Mouse (Mus musculus): ENCODE results near the gene Gpr143.
"Not testable (repeated sequence)": the region's sequence is repeated elsewhere in the genome, so short reads cannot be mapped to it uniquely, and the experiment has no call there.

The Gpr143 gene

DNA sequence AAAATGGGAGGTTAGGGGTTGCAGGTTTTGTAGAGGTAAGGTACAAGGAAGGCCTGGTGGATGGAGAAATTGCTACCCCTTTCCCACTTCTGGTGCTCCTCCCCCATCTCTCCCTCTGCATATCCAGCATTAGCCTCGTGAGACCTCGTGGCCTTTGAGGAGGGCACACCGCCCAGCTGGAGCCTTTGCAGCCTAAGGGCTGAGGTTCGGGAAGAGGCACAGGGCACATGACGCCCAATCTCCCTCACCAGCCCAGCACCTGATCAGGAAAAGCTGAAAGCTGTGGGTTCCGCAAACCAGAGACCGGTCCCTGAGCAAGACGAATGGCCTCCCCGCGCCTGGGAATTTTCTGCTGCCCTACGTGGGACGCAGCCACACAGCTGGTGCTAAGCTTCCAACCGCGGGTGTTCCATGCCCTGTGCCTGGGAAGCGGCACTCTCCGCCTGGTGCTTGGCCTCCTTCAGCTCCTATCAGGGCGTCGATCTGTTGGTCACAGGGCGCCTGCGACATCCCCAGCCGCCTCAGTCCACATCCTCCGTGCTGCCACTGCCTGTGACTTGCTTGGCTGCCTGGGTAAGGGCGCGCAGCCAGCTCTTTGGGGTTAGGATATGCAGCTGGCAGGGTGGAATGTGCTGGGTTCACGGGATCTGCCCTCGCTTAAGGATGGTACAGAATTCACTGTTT, at the start of gene Gpr143:
Gene Gpr143 (plus strand): TSS at position 202 of the 684 bp plus-strand sequence.
- DNase-seq (ENCODE audit: extremely low spot score, low read depth, low spot score) = no peak

DNA sequence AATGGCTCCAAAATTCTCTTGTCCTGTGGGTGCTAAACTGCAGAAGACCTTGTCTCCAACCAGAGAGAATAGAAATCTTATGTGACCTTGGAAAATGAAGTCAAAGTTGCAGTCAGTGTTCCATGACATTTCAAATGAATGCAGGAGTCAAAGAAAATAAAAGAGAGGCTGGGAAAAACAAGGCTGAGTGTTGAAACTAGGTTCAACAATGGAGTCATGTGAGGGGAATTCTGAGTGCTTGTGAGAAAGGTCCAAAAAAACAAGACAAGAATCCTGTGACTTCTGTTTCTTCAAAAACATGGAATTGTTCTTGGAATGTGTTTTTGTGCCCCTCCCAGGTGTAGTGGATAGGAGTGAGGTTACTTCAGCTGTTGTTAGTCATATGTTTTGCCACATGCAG, 46.4 kb upstream of the Gpr143 start:
- DNase-seq (ENCODE audit: extremely low spot score, low read depth, low spot score) = no peak

DNA sequence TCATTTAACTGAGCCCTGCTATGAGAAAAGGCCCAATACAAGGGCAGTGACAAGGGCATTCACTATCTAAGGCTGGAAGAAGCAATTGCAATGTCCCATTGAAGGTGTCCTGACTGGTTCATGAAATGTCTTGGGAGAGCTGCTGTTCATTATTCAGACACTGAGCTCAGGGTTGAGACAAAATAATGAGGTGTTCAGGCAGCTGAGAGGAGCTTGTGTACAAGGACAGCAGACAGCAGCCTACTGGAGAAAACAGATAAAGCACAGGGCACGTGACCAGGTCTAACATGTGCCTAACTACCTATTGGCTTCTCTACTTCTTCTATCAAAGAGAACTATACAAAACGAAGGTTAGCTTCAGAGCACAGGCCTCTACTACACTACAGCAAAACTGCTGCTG, 43.5 kb upstream of the Gpr143 start:
- DNase-seq (ENCODE audit: extremely low spot score, low read depth, low spot score) = no peak

DNA sequence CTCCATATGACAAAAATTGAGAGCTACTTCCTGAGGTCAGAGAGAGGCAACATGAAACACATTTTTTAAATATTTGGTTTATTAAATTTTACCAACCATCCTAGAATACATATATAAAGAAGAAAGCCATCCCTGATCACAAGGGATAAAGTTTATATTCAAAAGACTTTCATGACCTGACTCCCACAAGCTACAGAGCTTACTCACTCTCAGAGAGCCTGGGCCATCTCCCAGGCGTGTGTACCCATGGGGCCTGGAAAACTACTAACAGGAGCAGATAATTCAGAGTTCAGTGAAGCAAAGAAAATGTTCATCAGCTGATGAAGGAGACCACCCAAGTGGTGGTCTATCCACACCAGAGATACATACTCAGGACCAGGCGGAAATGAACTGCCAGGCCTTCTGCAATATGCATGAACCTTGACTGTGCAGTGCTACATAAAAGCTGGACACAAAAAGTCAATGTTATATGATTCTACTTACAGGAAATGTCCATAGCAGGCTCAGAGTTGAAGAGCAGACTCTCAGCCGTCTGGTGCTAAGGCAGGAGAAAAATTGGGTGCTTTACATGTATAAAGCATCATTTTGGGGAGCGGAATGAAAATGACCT, 42.9 kb upstream of the Gpr143 start:
- DNase-seq (ENCODE audit: extremely low spot score, low read depth, low spot score) = no peak

DNA sequence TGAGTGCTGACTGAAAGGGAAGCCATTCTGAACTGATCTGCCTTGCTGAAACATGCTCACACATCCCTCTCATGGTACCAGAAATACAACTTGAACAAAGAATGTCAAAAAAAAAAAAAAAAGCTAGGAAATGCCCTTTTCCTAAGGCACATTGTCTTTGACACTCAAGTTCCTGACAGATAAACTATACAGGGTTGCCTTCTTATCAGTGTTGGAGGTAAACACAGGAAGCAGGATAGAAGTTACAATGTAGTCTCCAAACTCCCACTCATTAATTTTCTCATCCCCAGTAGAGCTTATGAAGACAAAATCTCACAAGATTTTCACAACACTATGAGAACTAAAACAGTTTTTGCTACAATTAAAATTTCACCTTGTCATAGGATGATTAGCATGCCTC, 38.1 kb upstream of the Gpr143 start:
- DNase-seq (ENCODE audit: extremely low spot score, low read depth, low spot score) = no peak

DNA sequence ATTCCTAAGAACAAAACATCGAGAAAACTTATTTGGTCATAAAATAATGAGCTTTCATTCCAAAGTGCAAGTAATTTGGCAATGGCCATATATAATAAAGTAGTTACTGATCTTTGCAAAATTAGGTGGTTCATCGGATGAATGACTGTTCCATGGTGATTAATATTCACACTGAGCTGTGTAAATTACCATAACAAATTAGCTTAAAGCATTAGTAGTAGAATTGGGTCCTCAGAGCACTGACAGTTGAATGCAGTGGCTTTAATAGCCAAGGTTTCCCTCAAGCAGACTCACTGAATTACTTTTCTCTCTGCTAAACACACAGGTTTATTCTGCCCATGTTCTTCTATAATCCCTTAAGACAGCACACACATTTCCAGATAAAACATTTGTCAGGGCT, 35.8 kb upstream of the Gpr143 start:
- DNase-seq (ENCODE audit: extremely low spot score, low read depth, low spot score) = no peak

DNA sequence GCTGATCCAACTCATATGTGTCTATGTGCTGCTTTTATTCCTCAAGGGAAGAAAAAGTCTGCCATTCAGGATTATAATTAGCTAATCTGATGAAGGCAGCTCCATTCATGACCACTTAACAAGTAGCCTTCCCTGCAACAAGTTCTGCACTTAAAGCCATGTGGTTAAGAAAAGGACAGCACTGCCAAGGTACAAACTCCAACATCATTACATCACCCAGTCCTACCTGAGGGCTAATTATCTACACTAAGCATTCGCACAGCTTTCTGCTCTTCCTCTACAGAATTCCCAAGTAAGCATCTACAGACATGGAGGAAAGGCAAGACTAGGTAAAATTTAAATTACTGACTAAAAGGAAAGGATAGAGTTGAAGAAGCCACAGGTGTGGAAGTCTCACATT, 25.9 kb upstream of the Gpr143 start:
- no peak for DNase-seq (ENCODE audit: extremely low spot score, low read depth, low spot score)

DNA sequence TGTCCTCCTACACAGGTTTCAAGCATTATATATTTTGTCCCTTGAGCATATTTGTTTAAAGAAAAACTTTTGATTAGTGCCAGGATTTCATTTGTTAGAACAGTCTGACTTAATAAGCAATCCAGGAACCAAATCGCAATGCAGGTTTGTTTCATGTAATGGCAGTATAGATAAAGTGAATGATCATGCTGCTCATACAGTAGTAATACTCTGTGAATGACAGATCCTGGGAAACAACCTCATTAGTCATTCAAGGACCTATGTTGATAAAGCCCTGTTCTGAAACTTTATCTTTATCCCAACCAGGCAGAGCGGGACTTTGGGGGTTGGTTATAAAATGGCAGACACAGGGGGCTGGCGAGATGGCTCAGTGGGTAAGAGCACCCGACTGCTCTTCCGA, 25.4 kb upstream of the Gpr143 start:
- DNase-seq (ENCODE audit: extremely low spot score, low read depth, low spot score) = no peak

DNA sequence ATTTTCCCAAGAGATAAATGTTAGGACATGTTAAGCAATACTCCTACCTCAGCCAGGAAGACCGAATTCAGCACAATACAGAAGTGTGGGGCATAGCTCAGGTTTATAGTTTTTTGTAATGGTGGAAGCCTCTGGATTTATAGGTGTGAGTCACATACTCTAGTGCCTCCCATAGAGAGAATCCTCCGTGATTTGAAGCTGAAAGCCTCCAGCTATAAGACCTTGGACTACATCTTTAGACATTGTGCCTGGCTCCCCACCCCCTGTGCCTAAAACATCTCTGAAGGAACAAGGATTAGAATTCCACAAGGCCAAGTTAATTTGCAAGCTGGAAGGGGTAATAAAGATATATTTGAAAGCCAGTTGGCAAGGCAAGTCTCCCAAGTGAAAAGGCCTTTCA, 19.3 kb upstream of the Gpr143 start:
- DNase-seq (ENCODE audit: extremely low spot score, low read depth, low spot score) = no peak

DNA sequence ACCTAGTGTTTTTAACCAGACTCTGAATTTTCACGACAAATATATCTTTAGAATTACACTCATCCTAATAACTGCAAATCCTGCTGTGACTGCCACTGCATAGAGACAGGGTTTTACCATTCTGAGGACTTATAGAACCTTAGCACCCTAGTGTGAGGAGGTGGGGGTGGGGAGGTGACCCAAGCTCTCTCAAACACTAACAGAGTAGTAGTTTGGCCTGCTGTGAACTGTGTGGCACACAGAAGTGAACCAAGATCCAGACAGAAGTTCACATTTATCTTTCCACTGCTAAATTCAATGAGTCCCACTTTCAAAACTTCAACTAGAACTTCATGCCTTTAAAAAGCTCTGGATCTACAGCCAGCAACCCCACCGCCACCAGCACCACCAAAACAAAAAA, 18.9 kb upstream of the Gpr143 start:
- no peak for DNase-seq (ENCODE audit: extremely low spot score, low read depth, low spot score)

DNA sequence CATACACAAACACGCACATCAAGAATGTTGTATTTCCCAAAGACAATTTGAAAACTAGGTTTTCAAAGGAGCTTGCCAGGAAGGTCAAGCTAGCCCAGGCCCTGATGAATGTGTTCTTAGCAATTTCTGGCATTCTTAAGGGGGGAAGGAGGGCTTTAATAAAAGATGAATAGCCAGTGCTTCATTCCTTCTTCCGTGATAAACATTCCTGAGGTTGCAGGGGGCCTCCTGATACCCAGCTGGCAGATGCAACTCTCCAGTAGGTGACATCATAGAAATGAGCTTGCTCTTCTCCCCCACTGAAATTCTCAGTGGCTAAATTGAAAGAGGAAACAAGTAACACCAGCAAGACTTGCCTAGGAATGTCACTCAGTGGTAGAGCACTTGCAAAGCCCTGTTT, 17.6 kb upstream of the Gpr143 start:
- DNase-seq (ENCODE audit: extremely low spot score, low read depth, low spot score) = no peak

DNA sequence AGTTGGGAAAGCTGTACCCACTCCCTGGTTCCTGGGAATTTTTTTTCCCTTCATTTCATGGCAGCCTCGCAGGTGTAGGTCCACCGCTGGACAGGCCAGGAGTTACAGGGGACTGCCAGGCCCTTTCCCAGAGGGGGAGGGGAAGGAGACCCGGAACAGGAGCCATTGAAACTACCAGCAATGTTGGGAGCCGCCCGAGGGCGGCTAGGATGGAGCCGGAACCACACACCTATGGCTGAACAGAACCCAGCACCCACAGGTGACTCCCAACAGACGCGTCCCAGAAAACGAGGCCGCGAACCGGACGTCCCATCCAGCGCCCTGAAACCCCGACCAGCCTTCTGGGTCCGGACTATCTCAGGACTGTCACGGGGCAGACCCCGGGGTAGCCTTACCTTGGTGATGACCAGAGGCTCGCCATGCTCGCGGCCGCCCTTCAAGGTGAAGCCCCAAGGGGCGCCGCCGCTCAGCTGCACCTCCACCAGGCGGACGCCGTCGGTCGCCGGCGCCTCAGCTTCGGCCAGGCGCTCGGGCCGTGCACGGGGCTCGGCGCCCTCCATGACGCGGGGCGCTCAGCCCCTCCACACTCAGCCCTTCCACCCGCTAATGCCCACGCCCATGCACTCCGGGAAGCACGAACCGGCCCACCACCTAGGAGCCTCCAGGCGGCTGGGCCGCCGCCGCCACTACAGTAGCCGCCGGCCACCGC, 12.7 kb upstream of the Gpr143 start, which contains the start of gene Shroom2:
Gene Shroom2 (minus strand): TSS at position 575 of the 709 bp plus-strand sequence.
- no peak for DNase-seq (ENCODE audit: extremely low spot score, low read depth, low spot score)

DNA sequence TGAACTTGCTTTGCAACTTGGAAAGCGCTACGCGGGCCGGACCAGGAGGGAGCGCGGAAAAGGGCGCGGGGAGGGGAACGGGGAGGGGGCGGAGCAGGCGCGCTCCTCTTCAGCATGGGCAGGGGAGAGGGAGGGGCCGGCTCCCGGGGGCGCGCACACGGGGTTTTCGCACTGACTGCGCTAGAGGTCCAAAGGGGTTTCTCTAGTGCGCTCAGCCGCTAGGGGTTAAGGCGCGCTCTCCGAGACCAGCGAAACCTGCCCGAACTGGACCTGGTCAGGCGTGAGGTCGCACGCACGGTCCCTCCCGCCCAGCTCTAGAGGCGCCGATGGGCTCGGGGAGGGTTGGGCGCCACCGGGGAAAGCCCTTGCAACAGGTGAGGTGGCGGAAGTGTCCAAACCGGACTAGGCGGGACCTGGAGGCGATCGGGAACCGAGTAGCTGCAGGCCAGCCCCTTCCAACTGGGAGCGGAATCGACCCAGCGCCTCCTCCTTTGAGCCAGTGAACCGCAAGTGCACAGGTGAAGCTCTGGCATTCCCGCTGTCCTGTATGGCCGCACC, 12.0 kb upstream of the Gpr143 start:
- DNase-seq (ENCODE audit: extremely low spot score, low read depth, low spot score) = no peak

DNA sequence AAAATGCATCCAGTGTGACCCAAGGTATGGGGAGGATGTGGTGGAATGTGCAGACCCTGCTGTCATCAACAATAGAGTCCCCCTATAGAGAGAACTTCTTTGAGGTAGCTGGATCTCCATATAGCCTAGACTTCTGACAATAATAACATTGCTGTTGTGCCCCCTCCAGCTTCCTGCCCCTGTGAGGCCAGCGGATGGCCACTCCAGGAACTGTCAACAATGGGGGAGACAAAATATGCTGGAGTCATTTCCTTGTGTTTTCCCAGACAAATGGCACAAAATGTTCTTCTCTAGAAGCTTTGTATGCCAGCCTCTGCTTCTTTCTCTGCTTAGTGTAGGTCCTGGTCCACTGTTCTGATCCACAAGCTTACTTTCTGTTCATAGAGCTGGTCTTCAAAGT, 6.4 kb downstream of the Gpr143 start:
- no peak for DNase-seq (ENCODE audit: extremely low spot score, low read depth, low spot score)

DNA sequence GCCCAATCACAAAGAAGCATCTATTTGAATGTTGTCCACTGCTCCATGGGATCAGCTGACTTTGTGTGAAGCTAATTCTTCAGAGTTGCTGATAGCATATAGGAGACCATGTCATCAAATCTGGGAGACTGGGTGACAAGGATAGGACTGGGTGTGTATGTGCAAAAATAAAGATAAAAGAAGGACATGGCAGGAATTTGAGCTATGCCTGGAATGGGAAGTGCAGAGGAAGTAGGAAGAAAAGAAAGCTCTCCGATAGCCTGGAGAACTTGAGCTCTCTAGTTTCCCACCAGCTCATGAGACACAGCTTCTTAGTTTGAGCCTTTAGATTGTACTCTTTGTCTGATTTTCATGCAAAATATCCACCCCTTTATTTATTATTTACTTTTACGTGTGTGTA, 6.9 kb downstream of the Gpr143 start:
- no peak for DNase-seq (ENCODE audit: extremely low spot score, low read depth, low spot score)

DNA sequence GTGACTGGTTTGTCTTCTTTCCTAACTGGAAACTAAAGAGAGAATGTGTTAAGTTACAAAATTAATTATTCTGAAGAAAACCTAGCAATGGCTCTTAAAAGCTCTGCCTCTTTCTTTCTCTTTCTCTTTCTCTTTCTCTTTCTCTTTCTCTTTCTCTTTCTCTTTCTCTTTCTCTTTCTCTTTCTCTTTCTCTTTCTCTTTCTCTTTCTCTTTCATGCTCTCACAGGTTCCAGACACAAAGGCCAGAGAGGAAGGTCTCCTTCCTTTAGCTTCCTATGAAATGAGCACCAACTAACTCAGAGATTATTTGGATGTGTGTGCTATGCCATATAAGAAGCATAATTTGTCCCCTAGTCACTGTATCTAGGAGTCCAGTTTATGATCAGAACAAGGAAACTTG, 23.6 kb downstream of the Gpr143 start:
- no peak for DNase-seq (ENCODE audit: extremely low spot score, low read depth, low spot score)

DNA sequence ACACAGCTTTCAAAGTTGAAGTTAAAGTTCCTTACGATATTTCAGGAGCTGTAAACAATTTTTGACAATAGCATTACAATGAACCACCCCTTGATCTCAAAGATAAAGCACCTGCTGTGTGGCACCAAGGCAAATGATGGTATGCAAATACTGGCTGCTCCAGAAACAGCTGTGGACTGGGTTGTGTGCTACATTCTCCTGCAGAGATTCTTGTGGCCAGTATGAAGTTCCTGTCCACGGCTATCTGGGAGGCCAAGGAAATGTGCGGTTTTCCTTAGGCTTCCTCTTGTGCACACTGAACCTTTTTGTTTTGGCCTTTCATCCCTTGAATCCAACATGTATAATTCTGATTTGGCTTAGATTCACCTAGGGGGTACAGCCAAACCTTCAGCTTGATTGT, 31.6 kb downstream of the Gpr143 start:
- no peak for DNase-seq (ENCODE audit: extremely low spot score, low read depth, low spot score)

DNA sequence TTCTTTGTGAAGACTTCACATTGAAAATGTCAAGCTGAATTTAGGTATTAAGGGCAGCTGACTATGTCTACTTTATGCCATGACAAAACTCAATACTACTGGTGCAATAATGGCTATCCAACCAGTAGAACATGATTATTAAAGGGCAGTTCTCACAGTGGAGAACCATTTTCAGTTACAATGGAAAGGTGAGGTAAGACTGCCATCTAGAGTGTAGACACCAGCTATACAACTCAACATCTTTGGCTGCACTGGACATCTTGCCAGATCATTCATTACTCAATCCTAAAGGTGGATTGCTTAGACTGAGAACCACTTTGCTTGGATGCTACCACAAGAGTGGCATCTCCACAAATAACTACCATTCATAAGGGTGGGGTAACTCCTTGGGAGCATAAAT, 37.3 kb downstream of the Gpr143 start:
- DNase-seq (ENCODE audit: extremely low spot score, low read depth, low spot score) = no peak

DNA sequence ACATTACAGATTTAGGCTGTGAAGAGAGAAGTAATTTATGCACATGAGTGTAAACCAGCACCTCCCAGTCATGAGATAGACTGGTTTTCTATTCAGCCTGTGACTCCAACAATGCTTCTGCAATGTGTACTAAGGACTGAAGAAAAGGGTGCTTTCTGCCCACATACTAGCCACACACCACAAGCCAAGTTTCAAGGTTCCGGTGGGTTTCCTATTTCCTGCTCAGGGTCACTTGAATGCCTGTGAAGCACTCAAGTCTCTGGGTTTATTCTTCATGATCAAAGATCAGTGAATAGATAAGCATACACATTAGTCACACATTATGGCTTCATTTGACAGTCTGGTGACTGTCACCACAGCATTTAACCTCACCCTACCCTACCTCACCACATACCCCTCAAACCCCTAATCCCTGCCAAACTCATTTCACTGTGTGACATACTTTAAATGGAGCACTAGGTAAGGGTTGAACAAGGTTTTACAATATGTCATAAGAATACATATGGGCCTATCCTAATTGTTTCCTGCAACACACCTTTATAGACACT, 49.4 kb downstream of the Gpr143 start:
- DNase-seq (ENCODE audit: extremely low spot score, low read depth, low spot score) = not testable (repeated sequence)

DNA sequence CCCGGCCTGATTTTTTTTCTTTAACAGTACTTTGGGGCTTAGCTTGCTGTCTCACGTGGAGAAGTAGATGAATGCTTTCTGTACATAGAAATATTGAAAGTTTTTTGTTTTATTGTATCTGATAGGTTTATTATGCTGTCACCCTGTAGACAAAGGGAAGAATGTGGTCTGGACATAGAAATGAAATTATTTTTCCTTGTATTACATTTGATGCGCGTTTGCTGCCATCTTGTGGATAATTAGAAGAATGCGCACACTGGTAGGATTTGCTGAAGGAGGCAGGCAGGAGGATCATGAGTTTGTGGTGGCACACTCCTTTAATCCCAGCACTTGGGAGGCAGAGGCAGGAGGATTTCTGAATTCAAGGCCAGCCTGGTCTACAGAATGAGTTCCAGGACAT, 53.2 kb downstream of the Gpr143 start:
- DNase-seq (ENCODE audit: extremely low spot score, low read depth, low spot score) = peak; percentile 5

DNA sequence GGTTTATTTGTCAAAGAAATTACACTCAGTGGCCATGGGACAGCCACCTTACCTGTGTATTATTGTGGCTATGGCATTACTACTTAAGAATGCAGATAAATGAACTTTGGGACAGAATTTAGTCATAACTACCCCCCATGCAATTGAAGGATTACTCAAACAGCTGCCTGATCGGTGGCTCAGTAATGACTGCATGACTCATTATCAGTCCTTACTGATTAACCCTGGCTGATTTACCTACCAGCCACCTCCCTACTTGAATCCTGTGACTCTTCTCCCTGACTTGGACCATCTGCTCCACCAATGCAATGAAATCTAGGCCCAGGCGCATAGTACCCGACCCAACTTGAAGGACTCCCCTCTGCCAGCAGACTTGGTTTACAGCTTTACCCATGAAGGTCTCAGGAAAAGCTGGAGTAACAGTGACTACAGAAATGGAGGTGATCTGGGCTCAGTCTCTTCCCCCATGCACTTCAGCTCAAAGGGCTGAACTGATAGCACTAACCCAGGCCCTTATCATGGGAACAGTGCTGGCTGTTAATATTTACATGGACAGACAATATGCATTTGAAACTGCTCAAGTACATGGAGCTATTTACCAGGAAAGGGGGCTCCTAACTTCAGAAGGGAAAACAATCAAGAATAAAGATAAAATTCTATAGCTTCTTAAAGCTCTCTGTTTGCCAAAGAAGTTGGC, 73.5 kb downstream of the Gpr143 start:
- no peak for DNase-seq (ENCODE audit: extremely low spot score, low read depth, low spot score)

Measured in hindlimb bud, embryonic 11.5 days (tissue).